Mouse (Mus musculus) layer of hippocampus, postnatal 10 days (tissue): ENCODE measurements around the gene Phlda3. TPM values are rescaled to one million over a fixed set of nuclear protein-coding genes. Genes with fewer than 3 reads are reported as not detected.

Experiments
- DNase-seq, 2 experiments: peaks; one replicate each; pipeline ENCODE4 v3.0.0; 2021; ENCODE audit warnings: low spot score in 2 of 2
- long read RNA-seq: library from polyadenylated mRNA; stranded (forward); transcript quantifications from one replicate; pipeline ENCODE4 v2.0.0, GENCODE M21; 2023
- total RNA-seq, 2 experiments: library from RNA; stranded (reverse); gene quantifications; 2 replicates each; pipeline ENCODE4 v1.2.3; 2021

The Phlda3 gene
- total RNA-seq, result 10 to 100 TPM; 12.3 to 12.7 TPM
- long read RNA-seq, transcript Phlda3-201 (2 exons, 1,435 nt), result major isoform, 29 of 30 reads
- long read RNA-seq, partial matches to known transcripts, result 0 of 30 reads
- long read RNA-seq, other reads (novel, unspliced or antisense), result 1 of 30 reads

DNA sequence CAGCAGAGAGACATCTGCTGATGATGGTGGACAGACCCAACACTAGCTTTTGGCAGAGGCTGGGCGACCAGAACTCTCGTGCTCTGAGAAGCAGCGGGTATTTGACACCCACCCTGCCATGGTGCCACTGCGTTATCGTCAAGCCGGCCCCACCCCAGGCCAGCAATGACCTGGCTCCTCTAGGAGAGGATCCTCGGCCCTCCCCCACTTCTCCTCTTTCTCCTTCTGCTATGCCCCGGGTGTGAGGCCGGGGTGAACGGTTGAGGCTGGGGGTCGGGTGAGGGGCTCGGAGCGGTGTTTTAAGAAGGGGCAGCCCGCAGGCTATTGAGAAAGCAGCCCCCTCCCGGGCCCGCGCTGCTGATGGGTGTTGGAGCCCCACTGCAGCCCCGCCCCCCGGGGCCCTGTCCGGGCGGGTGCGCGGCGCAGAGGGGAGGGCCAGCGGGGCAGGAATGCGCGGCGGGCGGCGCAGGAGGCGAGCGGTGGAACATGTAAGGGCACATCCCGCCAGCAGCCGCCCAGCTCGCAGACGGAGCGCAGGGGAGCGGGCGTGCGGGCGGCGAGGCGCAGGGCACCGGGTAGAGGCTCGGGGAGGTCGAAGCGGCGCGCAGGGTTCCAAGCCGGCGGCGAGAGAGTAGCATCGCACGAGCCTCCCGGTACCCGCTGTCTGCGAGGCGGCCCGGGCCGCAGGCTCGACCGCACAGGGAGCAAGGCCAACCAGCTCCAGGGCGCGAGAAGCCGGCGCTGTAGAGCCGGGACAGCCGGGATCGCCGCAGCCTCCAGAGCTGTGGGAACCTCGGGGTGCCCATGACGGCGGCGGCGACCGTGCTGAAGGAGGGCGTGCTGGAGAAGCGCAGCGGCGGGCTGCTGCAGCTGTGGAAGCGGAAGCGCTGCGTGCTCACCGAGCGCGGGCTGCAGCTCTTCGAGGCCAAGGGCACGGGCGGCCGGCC lies at the start of gene Phlda3:
TSS of gene Phlda3 (plus strand) at position 475 of the 947 bp plus-strand sequence.
- DNase-seq, result peak; percentile 57 to 73

DNA sequence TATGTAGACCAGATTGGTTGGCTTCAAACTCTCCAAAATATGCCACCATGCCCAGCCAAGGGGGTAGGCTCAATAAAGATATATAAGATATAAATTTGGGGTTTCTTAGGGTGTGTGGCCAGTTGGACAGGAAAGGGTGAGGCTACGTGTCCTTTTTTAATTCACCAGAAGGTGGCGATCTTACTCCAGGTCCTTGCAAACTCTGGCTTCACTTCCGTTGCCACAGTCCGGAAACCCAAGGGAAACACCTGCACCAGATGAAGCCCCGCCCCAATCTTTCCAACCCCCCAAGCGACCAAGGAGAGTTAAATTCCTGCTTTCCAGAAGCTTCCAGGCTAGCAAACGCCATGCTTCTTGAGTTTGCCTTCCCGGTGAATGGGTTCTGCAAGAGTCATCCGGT lies 46.4 kb upstream of the Phlda3 start:
- DNase-seq, result peak; percentile 71 to 81

DNA sequence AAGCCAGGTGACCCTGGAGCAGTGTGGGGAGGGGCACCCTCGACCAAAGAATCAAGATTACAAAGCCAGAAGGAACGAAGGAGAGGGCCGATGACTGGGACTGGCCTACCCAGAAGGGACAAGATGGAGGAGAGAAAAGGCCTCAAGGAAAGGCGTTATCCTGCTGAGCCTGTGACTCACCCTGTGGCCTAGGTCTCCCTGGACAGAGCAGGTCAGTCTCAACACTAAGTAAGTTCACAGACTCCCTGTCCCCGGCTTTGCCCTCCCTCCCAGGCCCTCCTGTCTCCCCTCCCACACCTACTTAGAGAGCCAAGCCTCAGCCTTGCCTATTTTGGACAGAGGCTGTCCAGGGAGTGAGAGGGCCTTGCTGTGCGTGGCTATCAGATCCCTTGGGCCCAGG lies 45.9 kb upstream of the Phlda3 start, which contains the start of gene Csrp1:
TSS of gene Csrp1 (plus strand) at position 79 of the 400 bp plus-strand sequence.
- DNase-seq, result no peak

DNA sequence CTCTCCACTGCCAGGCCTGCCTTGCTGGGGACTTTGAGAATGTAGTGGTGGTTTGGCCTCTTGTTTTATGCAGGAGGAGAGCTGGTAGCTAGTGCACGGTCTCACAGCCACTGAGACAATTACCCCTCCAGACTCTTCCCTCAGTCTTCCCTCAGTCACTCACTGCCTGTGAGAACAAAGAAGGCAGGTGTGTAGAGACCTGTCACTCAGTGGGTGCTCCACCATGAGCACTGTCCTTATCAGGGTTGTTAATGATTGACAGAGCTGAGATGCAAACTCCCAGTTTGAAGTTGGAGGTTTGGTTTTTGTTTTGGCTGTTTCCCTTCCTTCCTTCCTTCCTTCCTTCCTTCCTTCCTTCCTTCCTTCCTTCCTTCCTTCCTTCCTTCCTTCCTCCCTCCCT lies 42.9 kb upstream of the Phlda3 start:
- DNase-seq, result no peak

DNA sequence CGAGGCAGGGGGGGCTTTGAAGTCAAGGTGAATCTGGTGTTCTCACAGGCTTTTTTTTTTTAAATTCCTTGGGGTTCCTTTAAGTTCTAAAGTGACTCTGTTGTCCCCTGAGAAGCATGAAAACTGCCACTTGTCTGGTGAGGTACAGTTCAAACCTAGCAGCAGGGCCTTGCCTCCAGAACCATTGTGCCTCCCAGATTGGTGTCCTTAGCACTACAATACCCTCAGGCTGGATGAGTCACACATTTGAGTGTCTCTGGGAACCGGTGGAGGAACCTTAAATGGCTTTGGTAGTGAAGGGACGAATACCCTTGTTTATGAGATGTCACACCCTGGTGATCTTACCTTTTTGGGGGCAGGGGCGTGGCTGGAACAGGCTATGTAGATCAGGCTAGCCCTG lies 41.8 kb upstream of the Phlda3 start:
- no peak for DNase-seq

DNA sequence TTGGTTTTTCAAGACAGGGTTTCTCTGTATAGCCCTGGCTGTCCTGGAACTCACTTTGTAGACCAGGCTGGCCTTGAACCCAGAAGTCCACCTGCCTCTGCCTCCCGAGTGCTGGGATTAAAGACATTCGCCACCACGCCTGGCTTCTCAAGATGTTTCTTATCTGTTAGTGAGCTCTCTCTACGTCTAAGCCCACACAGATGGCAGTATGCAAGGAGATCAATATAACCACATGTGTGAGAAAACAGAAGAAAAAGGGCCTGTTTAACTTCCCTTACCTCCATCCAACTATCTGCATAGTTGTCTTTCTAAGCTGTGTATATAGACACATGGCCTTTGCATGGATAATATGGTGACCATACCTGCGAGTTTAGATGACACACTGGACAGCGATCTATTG lies 40.6 kb upstream of the Phlda3 start:
- no peak for DNase-seq

DNA sequence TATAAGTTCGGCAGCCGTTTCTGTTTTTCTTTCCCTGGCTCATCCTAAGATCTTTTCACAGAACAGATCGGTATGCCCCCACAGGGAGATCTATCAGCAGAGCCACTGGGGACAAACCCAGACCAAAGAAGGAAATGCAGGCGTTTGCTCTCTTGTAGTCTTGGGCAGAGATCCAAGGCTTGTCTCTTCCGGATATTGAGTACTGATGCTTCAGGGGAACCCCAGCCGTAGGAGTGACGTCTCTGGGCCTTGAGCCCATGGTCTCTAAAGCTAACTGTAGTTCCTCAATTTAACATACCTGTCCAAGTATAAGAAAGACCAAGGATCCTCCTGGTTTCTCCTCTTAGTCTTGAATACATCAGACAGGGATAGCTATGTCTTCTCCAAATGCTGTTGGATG lies 40.0 kb upstream of the Phlda3 start:
- DNase-seq, result no peak

DNA sequence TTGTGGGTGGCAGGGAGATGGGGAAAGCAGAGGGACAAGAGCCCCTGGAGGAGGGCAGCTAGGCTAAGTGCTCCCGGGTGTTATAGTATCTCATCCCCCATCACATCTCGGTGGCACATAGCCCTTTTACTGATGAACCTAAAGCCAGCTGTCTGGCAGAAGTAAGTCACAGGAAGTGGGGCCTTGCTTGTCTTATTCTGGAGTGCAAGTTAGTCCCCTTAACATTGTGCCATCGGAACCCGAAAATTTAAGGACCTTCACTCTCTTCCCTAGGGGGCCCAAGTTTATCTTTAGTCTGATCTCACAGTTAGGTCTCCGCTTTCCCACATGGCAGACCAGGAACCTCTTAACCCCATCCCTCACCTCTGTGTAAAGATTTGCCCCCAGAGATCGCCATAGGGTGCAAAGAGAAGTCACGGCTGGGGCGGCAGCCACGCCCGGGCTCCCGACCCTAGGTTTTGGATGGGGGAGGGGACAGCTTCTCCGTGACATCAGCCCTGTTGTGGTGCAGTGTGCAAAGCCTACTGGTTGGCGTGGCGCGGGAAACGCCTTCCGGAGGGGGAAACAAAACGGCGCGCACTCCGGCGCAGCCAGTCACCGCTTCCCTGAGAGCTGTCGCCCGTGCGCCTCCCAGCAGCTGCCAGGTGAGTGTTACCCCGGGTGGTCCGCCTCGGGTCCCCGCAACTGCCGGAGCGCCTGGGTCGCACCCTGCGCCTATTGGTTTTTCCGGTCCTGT lies 37.1 kb upstream of the Phlda3 start:
- DNase-seq, result peak; percentile 76 to 82

DNA sequence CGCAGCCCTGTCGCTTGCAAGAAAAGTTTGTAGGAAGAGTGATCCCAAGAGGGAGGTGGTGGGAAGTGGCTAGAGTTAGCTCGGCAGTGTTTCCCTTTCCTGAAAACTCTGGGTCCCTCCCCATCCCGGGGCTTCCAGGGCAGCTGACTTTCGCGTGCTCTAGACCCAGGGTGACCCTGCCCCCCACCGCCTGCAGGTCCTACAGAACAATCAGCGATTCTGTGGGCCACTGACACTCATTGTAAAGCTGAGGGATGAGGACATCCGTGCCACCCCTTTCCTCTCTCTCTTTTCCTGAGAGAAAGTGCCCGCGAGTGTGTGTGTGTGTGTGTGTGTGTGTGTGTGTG lies 36.6 kb upstream of the Phlda3 start:
- DNase-seq, result no peak

DNA sequence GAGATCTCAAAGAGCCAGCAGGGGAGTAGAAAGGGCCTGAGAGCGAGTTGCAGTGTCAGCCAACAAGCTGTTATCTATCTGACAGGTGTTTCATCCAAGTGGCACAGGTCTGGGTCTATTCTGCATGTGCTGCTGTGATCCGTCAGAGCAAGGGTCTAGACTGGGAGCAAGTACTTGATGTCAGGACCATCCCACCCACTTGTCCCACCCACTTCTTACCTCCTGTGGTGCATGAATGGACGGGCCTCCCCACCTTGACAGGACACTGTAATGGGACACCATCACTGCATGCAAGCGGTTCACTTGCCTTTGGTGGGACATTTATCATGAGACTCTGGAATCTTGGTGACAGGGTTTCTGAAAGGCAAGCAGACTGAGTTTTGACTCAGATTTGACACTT lies 36.1 kb upstream of the Phlda3 start:
- DNase-seq, result no peak

DNA sequence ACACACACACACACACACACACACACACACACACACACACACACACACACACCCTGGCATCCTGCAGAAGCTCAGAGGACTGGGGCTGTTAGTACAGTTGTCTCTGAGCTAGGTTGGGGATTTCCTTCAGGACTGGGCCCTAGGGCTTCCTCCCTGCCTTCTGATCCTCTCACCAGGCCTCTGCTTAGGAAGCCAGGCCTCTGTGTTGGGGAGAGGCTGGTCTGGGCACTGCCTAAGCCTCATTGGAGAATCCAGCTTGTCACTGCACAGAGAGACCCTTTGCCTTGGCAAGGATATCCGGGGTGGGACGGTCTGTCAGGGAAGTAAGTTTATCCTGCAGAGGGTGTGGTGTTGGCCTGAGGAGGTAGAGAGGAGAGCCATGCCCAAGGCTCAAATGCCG lies 35.6 kb upstream of the Phlda3 start:
- no peak for DNase-seq

DNA sequence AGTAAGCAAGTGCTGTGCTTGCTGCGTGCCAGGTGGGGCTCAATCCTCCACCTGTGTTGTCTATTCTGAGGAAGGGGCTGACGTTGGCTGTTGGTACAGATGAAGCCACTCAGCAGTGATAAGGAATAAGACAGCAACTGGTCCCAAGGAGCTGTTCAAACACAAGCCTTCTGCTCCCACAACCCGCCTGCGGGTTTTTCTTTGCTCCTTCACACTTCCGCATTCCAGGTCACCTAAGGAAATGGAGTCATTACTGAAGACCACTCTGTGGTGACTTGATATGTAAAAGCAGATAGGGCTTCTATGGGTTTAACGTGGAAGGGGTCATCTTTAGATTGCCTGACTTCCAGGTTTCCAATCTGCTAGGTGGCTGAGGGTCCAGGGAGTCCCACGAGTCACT lies 34.5 kb upstream of the Phlda3 start:
- DNase-seq, result no peak

DNA sequence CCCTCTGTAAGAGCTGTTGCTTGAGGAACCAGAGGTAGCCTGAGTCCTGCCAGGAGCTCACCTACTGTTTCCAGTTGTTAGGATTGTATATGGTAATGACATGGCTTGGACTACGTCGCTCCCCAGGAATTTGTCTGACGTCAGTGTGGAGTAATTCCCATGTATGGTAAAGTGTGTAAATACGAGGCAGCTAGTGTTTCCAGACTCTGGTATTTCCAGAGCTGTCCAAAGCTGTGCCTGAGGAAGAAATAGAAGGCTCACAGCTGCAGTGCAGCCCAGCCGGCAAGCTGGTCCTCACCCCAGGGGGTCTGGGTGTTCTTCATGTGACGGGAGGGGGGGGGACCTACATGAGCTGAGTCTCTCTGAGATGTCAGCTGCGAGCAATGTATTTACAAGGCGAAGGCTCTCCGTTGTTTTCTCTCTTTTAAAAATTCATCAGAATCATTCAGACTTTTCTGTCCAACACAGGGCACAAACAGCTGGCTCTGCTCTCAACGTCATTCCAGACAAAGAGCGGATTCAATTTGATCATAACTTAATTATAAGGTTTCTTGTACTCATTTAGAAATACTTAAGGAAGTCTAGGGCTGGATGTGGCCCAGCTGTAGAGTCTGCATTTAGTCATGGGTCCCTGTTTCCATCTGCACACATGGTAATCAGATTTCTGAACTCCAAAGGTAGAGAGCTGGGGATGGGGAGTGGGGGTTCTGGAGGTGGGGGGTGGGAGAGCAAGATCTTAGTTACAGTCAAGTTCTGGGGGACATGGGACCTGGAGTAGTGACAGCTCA lies 33.8 kb upstream of the Phlda3 start:
- DNase-seq, result no peak

DNA sequence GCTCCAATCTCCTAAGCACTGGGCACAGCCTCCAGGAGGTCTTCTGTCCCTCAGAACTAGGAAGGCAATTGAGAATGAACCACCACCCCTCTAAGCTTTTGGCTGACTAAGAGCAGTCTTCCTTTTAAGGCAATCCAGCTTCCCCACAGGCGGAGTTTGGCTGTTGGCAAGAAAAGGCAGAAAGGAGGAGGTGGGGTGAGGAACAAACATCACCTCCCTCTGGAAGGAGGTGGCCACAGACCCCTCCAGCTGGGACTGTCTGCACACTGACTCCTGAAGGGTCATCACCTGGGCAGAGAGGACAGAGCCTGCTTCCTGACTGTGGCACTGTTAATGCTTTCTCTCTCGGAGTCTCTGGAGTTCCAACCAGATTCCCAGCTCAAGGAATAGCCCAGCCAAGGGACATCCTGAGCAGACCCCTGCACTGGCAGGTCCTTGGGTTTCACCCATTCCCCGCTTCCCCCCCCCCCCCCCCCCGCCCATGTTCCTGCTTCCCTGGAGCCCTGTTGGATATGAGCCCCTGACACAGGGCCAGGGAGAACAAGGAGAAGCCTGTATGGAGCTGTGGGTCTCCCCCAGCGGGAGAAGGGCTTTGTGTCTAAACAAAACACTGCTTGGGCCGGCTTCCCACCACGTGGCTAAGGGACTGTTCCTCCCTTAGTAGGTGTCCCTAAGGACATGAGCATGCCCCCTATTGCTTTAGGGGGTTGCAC lies 31.5 kb upstream of the Phlda3 start:
- DNase-seq, result peak; percentile 59 to 72

DNA sequence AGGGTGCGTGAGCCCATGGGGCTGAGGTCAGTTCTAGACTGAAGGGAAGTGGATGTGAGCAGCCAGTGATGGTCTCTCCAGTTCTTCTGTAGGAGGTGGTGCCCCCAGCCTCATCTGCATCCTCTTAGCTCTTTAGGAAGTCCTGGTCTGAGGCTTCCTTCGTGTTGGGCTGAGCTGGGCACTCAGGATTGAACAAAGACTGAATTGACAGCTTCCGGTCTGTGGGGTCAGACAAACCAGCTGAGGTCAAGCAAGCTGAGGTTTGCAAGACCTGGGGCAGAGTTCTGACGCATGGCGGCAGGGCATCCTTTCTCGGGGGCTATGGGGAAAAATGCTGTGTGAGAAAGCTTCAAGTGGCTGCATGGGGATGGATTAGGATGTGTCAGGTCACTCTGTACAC lies 30.5 kb upstream of the Phlda3 start:
- no peak for DNase-seq

DNA sequence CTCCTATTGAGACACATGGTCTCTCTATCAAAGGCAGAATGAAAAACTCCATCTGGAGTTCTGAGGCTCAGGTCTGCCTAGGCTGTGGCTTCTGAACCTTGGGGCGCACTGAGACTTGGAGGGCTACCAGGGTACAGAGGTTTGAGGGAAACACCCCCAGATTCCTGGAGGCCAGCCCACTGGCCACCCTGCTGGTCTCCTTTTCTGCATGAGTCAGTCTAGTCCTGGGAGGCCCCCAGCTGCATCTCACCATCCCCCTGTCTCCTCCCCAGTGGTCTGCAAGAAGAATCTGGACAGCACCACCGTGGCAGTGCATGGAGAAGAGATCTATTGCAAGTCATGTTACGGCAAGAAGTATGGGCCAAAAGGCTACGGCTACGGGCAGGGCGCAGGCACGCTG lies 20.9 kb upstream of the Phlda3 start:
- DNase-seq, result no peak

DNA sequence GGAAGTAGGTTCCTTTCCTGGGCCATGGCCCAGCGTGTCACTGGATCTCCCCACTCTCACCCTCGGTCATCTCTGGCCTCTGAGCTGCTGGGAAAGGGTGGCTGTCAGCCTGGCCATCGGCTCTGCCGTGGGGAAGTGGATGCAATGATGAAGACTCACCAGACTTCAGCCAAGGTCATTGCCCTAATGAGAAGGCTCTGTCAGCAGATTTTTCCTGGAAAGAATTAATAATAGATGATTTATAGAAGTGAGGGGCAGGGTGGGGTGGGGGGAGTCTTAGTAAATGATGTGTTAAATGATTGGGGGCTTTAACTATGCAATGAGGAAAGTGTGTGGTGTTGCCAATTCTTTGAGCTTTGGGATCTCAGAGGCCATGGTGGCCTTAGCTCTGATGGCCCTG lies 19.7 kb upstream of the Phlda3 start:
- no peak for DNase-seq

DNA sequence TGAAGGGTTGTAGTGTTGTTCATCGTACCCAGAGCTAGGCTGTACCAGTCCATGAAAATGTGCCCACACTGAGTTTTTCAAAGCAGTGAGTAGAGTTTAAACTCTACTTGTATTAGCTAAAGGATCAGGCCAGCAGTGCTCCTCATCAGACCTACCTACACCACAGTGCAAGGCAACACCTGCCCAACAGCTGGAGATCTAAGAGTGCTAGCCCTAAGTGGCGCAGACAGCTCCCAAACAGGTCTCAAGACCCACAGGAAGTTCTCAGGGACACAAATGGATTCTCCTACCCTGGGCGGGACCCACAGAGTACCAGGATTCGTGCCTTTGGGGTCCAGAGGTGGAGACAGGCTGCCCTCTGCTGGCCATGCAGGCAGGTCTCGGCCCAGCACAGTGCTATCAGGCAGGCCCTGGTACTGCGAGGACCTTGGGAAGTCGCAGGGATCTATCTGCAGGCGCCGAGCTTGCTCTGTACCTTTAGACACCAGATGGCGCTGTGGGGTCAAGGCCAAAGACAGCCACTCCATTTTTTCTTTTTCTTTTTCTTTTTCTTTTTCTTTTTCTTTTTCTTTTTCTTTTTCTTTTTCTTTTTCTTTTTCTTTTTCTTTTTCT lies 13.1 kb upstream of the Phlda3 start:
- peak; percentile 92 to 94 for DNase-seq

DNA sequence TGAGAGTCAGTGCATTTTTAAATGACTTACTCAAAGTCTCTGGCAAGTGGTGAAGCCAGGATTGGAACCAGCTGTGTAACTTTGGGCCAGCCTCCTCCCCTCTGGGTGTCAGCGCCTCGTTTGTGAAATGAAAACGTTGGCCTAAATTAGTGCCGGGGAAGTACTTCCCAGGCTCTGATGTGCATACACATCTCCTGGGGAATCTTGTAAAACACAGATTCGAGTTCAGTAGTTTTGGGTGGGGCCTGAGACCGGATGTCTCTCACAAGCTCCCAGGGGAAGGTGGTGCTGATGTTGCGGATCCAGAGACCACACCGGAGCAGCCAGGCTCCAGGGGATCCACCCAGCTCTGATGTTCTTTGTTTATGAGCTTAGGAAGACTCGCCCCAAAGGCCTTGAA lies 10.6 kb upstream of the Phlda3 start:
- DNase-seq, result no peak

DNA sequence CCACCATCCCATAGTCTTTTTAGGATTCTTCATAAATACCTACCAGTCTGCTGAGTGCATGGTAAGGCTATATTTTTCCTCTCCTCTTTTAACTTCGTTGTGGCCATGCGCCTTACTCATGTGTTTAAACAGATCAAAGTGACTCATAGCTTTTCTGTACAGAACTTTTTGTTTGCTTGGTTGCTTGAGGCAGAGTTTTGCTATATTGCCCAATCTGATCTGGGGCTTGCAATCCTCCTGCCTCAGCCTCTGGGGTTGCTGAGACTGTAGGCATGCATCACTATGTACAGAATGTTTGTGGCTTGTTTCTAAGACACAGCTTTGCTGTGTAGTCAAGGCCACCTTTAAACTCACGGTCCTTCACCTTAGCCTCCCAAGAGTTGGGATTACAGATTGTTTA lies 10.0 kb upstream of the Phlda3 start:
- no peak for DNase-seq
